In genomic region chrX:157644300-157644699, GRCm38 (mm10) we compare ENCODE assay signal across 9 mouse cellular contexts. TPM values are rescaled to one million over a fixed set of nuclear protein-coding genes. Genes with fewer than 3 reads are reported as not detected.
DNase-seq lines count a peak whose midpoint lies in the region; ATAC-seq and TF ChIP-seq lines count a peak whose summit lies in the region.
"Had no signal": no experiment of that assay in that cellular context is flagged by ENCODE, and none has a peak within 500 bp of the region (broad histone marks: within the 10 kb centered on the region; RNA-seq: fewer than 3 reads in every experiment).

No protein-coding gene starts in this region.

- H3K9ac ChIP-seq in intestine, embryonic 14.5 days (ENCODE audit: low read length): no peak overlapping the region
- H3K9ac ChIP-seq in intestine, embryonic 15.5 days: no peak overlapping the region

- H3K4me1 ChIP-seq in intestine, embryonic 14.5 days (replicated peaks; ENCODE audit: control insufficient read depth, insufficient read depth, low read length): no peaks in the 10 kb centered on the region
- H3K4me1 ChIP-seq in intestine, embryonic 15.5 days (replicated peaks): no peaks in the 10 kb centered on the region

- no peak overlapping the region for H3K4me2 ChIP-seq in intestine, embryonic 14.5 days (ENCODE audit: low read length)
- H3K4me2 ChIP-seq in intestine, embryonic 15.5 days (replicated peaks): no peak overlapping the region

- in situ Hi-C loops in Patski (cut with MboI; ENCODE audit: low pct_unique_long_range_greater_than_20kb): loop anchor here (10.0 kb wide), 1 partner anchor 159 kb away; no protein-coding TSS in a partner anchor

- ATAC-seq in intestine, embryonic 14.5 days (replicated peaks; ENCODE audit: low FRiP score, low TSS enrichment, low read depth): no peak
- ATAC-seq in intestine, embryonic 15.5 days: no peak
- ATAC-seq in Patski: peak; percentile 89
- peak; percentile 99 for ATAC-seq in megakaryocyte progenitor cell, adult 5-6 weeks (replicated peaks; ENCODE audit: poor library complexity)

- peak; percentile 95 for TF ChIP-seq CTCF in Patski (IDR thresholded peaks at IDR 0.05)

- intact Hi-C loops in gastrocnemius, postnatal 36 days (cut with DNase I): loop anchor here (10.0 kb wide), 1 partner anchor 179 kb away; no protein-coding TSS in a partner anchor

- no peaks in the 10 kb centered on the region for H3K36me3 ChIP-seq in intestine, embryonic 14.5 days (ENCODE audit: control insufficient read depth, insufficient read depth, low read length)
- H3K36me3 ChIP-seq in intestine, embryonic 15.5 days: no peaks in the 10 kb centered on the region

- H3K4me3 ChIP-seq in intestine, embryonic 14.5 days (ENCODE audit: low read depth, low read length): no peak overlapping the region
- no peak overlapping the region for H3K4me3 ChIP-seq in intestine, embryonic 15.5 days (replicated peaks)

- CTCF ChIA-PET in Patski (lab: Charles Lee): interaction anchor here (0.7 to 2.7 kb wide), 16 partner anchors 9 to 189 kb away, joined by 3 to 13 read pairs (median 4); no protein-coding TSS in a partner anchor

- no peaks in the 10 kb centered on the region for H3K9me3 ChIP-seq in intestine, embryonic 14.5 days (ENCODE audit: control insufficient read depth, low read length)
- no peaks in the 10 kb centered on the region for H3K9me3 ChIP-seq in intestine, embryonic 15.5 days

- POLR2A ChIA-PET in Patski (lab: Charles Lee): no interaction called here

- no peak overlapping the region for H3K27ac ChIP-seq in intestine, embryonic 14.5 days (ENCODE audit: low read depth)
- H3K27ac ChIP-seq in intestine, embryonic 15.5 days: no peak overlapping the region
- H3K27ac ChIP-seq: macrophage had no signal

- peak; percentile 53 for DNase-seq in intestine, embryonic 14.5 days (ENCODE audit: low spot score)
- DNase-seq in Patski (ENCODE audit: low read depth, low spot score): no peak
- peak; percentile 72 for DNase-seq in cerebellum, postnatal 14 days
- peak; percentile 6 to 13 for DNase-seq in gastrocnemius, postnatal 36 days
- DNase-seq in layer of hippocampus, adult 9-11 months: peak; percentile 6
- DNase-seq in spleen, postnatal 4 days (ENCODE audit: low spot score in 2 of 2): peak; percentile 14 to 61

- H3K27me3 ChIP-seq in intestine, embryonic 14.5 days (replicated peaks; ENCODE audit: control insufficient read depth, insufficient read depth, low read length): no peaks in the 10 kb centered on the region
- no peaks in the 10 kb centered on the region for H3K27me3 ChIP-seq in intestine, embryonic 15.5 days (replicated peaks)
- H3K27me3 ChIP-seq in Patski: peaks cover 17% of the 10 kb centered on the region

- WGBS in intestine, embryonic 14.5 days: 18% methylated on average over 3 of the region's 3 CpGs
- 28% methylated on average over 3 of the region's 3 CpGs for WGBS in intestine, embryonic 15.5 days

RNA-seq across cellular contexts. Expression of gene Mbtps2, which starts 45.8 kb away (rescaled TPM):
- polyA plus RNA-seq in intestine, embryonic 14.5 days (2014; fragmentation: Nextera tagmentation; extraction: Ambion mirVana): 23.8 and 25.5 TPM in 2 replicates
- polyA plus RNA-seq in intestine, embryonic 15.5 days (2015; fragmentation: Nextera tagmentation; extraction: Ambion mirVana): 19.8 and 21.4 TPM in 2 replicates
- 30.9 TPM for polyA plus RNA-seq in Patski (2021)
- 10 to 100 TPM; 12.6 to 14.2 TPM for total RNA-seq in gastrocnemius, postnatal 36 days (2021)
- total RNA-seq in megakaryocyte progenitor cell, adult 5-6 weeks (2015): 24.9 and 28.4 TPM in 2 replicates
- 9.5 and 14.1 TPM in 2 replicates for total RNA-seq in megakaryocyte progenitor cell, adult 5-6 weeks (2017)

RNA-seq across cellular contexts. Expression of gene Smpx, which starts 54.4 kb away (rescaled TPM):
- polyA plus RNA-seq in intestine, embryonic 14.5 days (2014; fragmentation: Nextera tagmentation; extraction: Ambion mirVana): 0.45 and 0.65 TPM in 2 replicates
- 1.5 and 1.7 TPM in 2 replicates for polyA plus RNA-seq in intestine, embryonic 15.5 days (2015; fragmentation: Nextera tagmentation; extraction: Ambion mirVana)
- not detected for polyA plus RNA-seq in Patski (2021)
- 100 to 1,000 TPM; 281 to 289 TPM for total RNA-seq in gastrocnemius, postnatal 36 days (2021)
- total RNA-seq in megakaryocyte progenitor cell, adult 5-6 weeks (2015): not detected in 2 replicates
- total RNA-seq in megakaryocyte progenitor cell, adult 5-6 weeks (2017): not detected in 2 replicates
- polyA plus RNA-seq: macrophage had no signal

Comparison
In these comparisons a context has a peak if more than half of its experiments do, and no peak if none do; other contexts are left out.
1. ATAC-seq: peak in Patski (single experiment) and megakaryocyte progenitor cell, adult 5-6 weeks (single experiment); none in intestine, embryonic 14.5 days (single experiment) and intestine, embryonic 15.5 days (single experiment).